Mouse (Mus musculus): ENCODE data around the gene Olfr1344. TPM values are rescaled to one million over a fixed set of nuclear protein-coding genes. Genes with fewer than 3 reads are reported as not detected.

Olfr1344 gene
- polyA plus RNA-seq, 1 experiment from 2014 or later, result not detected

Other genes with a start within 250 kb of the Olfr1344 start
- gene Galp, start 241.6 kb upstream of the Olfr1344 start, polyA plus RNA-seq (2015; fragmentation: Nextera tagmentation; extraction: Ambion mirVana), result not detected in 2 replicates
- gene Zscan5b, start 216.4 kb upstream of the Olfr1344 start, polyA plus RNA-seq (2015; fragmentation: Nextera tagmentation; extraction: Ambion mirVana), result not detected in 2 replicates
- gene Epp13, start 186.0 kb upstream of the Olfr1344 start, polyA plus RNA-seq (2015; fragmentation: Nextera tagmentation; extraction: Ambion mirVana), result not detected in 2 replicates
- gene Zfp667, start 152.1 kb upstream of the Olfr1344 start, polyA plus RNA-seq (2015; fragmentation: Nextera tagmentation; extraction: Ambion mirVana), result 4.9 and 5.1 TPM in 2 replicates
- 3.2 and 4.5 TPM in 2 replicates for gene Zfp583, start 107.4 kb upstream of the Olfr1344 start, polyA plus RNA-seq (2015; fragmentation: Nextera tagmentation; extraction: Ambion mirVana)
- 1.0 and 1.5 TPM in 2 replicates for gene Gm3854, start 94.9 kb upstream of the Olfr1344 start, polyA plus RNA-seq (2015; fragmentation: Nextera tagmentation; extraction: Ambion mirVana)
- 1.0 and 1.8 TPM in 2 replicates for gene Zfp78, start 75.4 kb upstream of the Olfr1344 start, polyA plus RNA-seq (2015; fragmentation: Nextera tagmentation; extraction: Ambion mirVana)
- 7.6 and 9.5 TPM in 2 replicates for gene Zfp28, start 55.4 kb upstream of the Olfr1344 start, polyA plus RNA-seq (2015; fragmentation: Nextera tagmentation; extraction: Ambion mirVana)
- gene Smim17, start 40.0 kb upstream of the Olfr1344 start, polyA plus RNA-seq (2015; fragmentation: Nextera tagmentation; extraction: Ambion mirVana), result 0.20 TPM in 1 of 2 replicates, not detected in the other
- gene Gm20715, start 28.4 kb upstream of the Olfr1344 start, polyA plus RNA-seq (2015; fragmentation: Nextera tagmentation; extraction: Ambion mirVana), result not detected in 2 replicates
- 0.02 TPM in 1 of 2 replicates, not detected in the other for gene Olfr1336, start 17.5 kb downstream of the Olfr1344 start, polyA plus RNA-seq (2015; fragmentation: Nextera tagmentation; extraction: Ambion mirVana)
- not detected in 2 replicates for gene Olfr1346, start 28.4 kb downstream of the Olfr1344 start, polyA plus RNA-seq (2015; fragmentation: Nextera tagmentation; extraction: Ambion mirVana)
- not detected in 2 replicates for gene Olfr5, start 48.3 kb downstream of the Olfr1344 start, polyA plus RNA-seq (2015; fragmentation: Nextera tagmentation; extraction: Ambion mirVana)
- not detected in 2 replicates for gene Olfr1347, start 61.1 kb downstream of the Olfr1344 start, polyA plus RNA-seq (2015; fragmentation: Nextera tagmentation; extraction: Ambion mirVana)
- gene Olfr1348, start 70.1 kb downstream of the Olfr1344 start, polyA plus RNA-seq (2015; fragmentation: Nextera tagmentation; extraction: Ambion mirVana), result not detected in 2 replicates
- not detected in 2 replicates for gene Olfr1349, start 84.3 kb downstream of the Olfr1344 start, polyA plus RNA-seq (2015; fragmentation: Nextera tagmentation; extraction: Ambion mirVana)
- not detected in 2 replicates for gene Olfr1350, start 126.2 kb downstream of the Olfr1344 start, polyA plus RNA-seq (2015; fragmentation: Nextera tagmentation; extraction: Ambion mirVana)